Mouse (Mus musculus): Measurements from ENCODE around the gene Prrx1. TPM values are rescaled to one million over a fixed set of nuclear protein-coding genes. Genes with fewer than 3 reads are reported as not detected.

Gene Prrx1
- total and polyA plus RNA-seq, 2 experiments from 2014 or later, result 4.3 to 7.8 TPM

GRCm38 (mm10) chr1:163357733-163358132, 44.2 kb upstream of the Prrx1 start:
- no peak for TF ChIP-seq CTCF (IDR thresholded peaks at IDR 0.05)
- H3K4me1 ChIP-seq (ENCODE audit: insufficient read depth, low read length), result no peaks in the 10 kb centered on the region
- no peak overlapping the region for H3K27ac ChIP-seq (ENCODE audit: low read depth, low read length)
- no peak overlapping the region for H3K4me3 ChIP-seq (ENCODE audit: low read depth, low read length)
- H3K4me2 ChIP-seq (ENCODE audit: low read depth, low read length, poor library complexity, severe bottlenecking), result no peak overlapping the region
- no peak overlapping the region for H3K9ac ChIP-seq (replicated peaks; ENCODE audit: low read length, poor library complexity, severe bottlenecking)
- ATAC-seq (ENCODE audit: low FRiP score) (no peak), DNase-seq (ENCODE audit: low spot score) (no peak)
- WGBS, result 81% methylated on average over 6 of the region's 6 CpGs
- H3K36me3 ChIP-seq (ENCODE audit: insufficient read depth, low read length), result no peaks in the 10 kb centered on the region
- no peaks in the 10 kb centered on the region for H3K27me3 ChIP-seq (ENCODE audit: insufficient read depth, low read length)
- no peaks in the 10 kb centered on the region for H3K9me3 ChIP-seq (ENCODE audit: low read length)

- H3K9me3 ChIP-seq (ENCODE audit: low read length), result no peaks in the 10 kb centered on the region
- no peaks in the 10 kb centered on the region for H3K27me3 ChIP-seq (ENCODE audit: insufficient read depth, low read length)
- TF ChIP-seq CTCF (IDR thresholded peaks at IDR 0.05), result no peak
- H3K9ac ChIP-seq (replicated peaks; ENCODE audit: low read length, poor library complexity, severe bottlenecking), result no peak overlapping the region
- no peak overlapping the region for H3K4me3 ChIP-seq (ENCODE audit: low read depth, low read length)
- WGBS, result 85% methylated on average over 4 of the region's 4 CpGs
- no peaks in the 10 kb centered on the region for H3K4me1 ChIP-seq (ENCODE audit: insufficient read depth, low read length)
- H3K27ac ChIP-seq (ENCODE audit: low read depth, low read length), result no peak overlapping the region
- no peak overlapping the region for H3K4me2 ChIP-seq (ENCODE audit: low read depth, low read length, poor library complexity, severe bottlenecking)
- no peak for ATAC-seq (ENCODE audit: low FRiP score)
- H3K36me3 ChIP-seq (ENCODE audit: insufficient read depth, low read length), result no peaks in the 10 kb centered on the region
- DNase-seq (ENCODE audit: low spot score), result no peak
Measured at GRCm38 (mm10) chr1:163356167-163356566, 42.7 kb upstream of the Prrx1 start.

DNA sequence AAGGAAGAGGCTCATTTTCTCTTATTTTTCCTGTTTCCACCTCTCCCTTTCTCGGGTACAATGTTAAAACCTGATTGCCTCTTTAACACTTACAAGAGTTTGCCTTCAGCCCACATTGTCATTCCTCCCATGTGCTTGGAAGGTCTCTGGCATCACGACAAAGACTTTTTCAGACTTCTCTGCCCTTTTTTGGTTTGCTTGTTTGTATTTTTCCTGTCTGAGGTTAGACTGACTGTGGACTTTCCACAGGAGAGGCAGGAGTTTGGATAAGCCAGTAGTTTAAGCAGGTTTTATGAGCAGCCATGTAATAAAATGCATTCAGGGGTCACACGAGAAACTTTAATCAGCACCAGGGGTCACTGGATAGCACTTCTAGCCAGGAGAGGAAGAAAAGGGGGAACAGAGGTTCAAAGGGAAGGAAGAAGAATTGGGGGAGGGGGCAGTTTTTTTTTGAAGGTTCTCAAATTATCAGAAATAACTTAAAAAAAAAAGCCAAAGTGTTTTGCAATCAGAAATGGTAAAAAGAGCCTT, 42.2 kb upstream of the Prrx1 start:
- no peaks in the 10 kb centered on the region for H3K4me1 ChIP-seq (ENCODE audit: insufficient read depth, low read length)
- H3K9me3 ChIP-seq (ENCODE audit: low read length), result no peaks in the 10 kb centered on the region
- TF ChIP-seq CTCF (IDR thresholded peaks at IDR 0.05), result no peak
- H3K36me3 ChIP-seq (ENCODE audit: insufficient read depth, low read length), result no peaks in the 10 kb centered on the region
- H3K4me2 ChIP-seq (ENCODE audit: low read depth, low read length, poor library complexity, severe bottlenecking), result no peak overlapping the region
- H3K9ac ChIP-seq (replicated peaks; ENCODE audit: low read length, poor library complexity, severe bottlenecking), result no peak overlapping the region
- 50% methylated on average over 3 of the region's 3 CpGs for WGBS
- H3K27me3 ChIP-seq (ENCODE audit: insufficient read depth, low read length), result no peaks in the 10 kb centered on the region
- peak; percentile 10 for DNase-seq (ENCODE audit: low spot score)
- H3K4me3 ChIP-seq (ENCODE audit: low read depth, low read length), result no peak overlapping the region
- ATAC-seq (ENCODE audit: low FRiP score), result no peak
- H3K27ac ChIP-seq (ENCODE audit: low read depth, low read length), result no peak overlapping the region

GRCm38 (mm10) chr1:163350988-163351387, 37.5 kb upstream of the Prrx1 start:
- H3K4me1 ChIP-seq (ENCODE audit: insufficient read depth, low read length), result no peaks in the 10 kb centered on the region
- no peak for TF ChIP-seq CTCF (IDR thresholded peaks at IDR 0.05)
- WGBS, result 86% methylated on average over 3 of the region's 3 CpGs
- no peak overlapping the region for H3K4me2 ChIP-seq (ENCODE audit: low read depth, low read length, poor library complexity, severe bottlenecking)
- H3K9me3 ChIP-seq (ENCODE audit: low read length), result no peaks in the 10 kb centered on the region
- no peak overlapping the region for H3K4me3 ChIP-seq (ENCODE audit: low read depth, low read length)
- H3K27me3 ChIP-seq (ENCODE audit: insufficient read depth, low read length), result no peaks in the 10 kb centered on the region
- ATAC-seq (ENCODE audit: low FRiP score), result no peak
- H3K27ac ChIP-seq (ENCODE audit: low read depth, low read length), result no peak overlapping the region
- H3K9ac ChIP-seq (replicated peaks; ENCODE audit: low read length, poor library complexity, severe bottlenecking), result no peak overlapping the region
- no peaks in the 10 kb centered on the region for H3K36me3 ChIP-seq (ENCODE audit: insufficient read depth, low read length)
- no peak for DNase-seq (ENCODE audit: low spot score)

- Histone ChIP-seq H3K4me3 (ENCODE audit: low read depth, low read length) (no peak overlapping the region), H3K9me3 (ENCODE audit: low read length) (no peaks in the 10 kb centered on the region), H3K27ac (ENCODE audit: low read depth, low read length) (no peak overlapping the region), H3K9ac (replicated peaks; ENCODE audit: low read length, poor library complexity, severe bottlenecking) (no peak overlapping the region), H3K4me2 (ENCODE audit: low read depth, low read length, poor library complexity, severe bottlenecking) (no peak overlapping the region), H3K27me3 (ENCODE audit: insufficient read depth, low read length) (no peaks in the 10 kb centered on the region), H3K36me3 (ENCODE audit: insufficient read depth, low read length) (no peaks in the 10 kb centered on the region), H3K4me1 (ENCODE audit: insufficient read depth, low read length) (no peaks in the 10 kb centered on the region)
- DNase-seq (ENCODE audit: low spot score) (no peak), ATAC-seq (ENCODE audit: low FRiP score) (no peak)
- WGBS, result 83% methylated on average over 5 of the region's 5 CpGs
- TF ChIP-seq CTCF (IDR thresholded peaks at IDR 0.05), result no peak
Measured at GRCm38 (mm10) chr1:163345541-163345940, 32.0 kb upstream of the Prrx1 start.

GRCm38 (mm10) chr1:163344931-163345330, 31.4 kb upstream of the Prrx1 start:
- H3K27ac ChIP-seq (ENCODE audit: low read depth, low read length), result no peak overlapping the region
- no peaks in the 10 kb centered on the region for H3K36me3 ChIP-seq (ENCODE audit: insufficient read depth, low read length)
- no peak overlapping the region for H3K9ac ChIP-seq (replicated peaks; ENCODE audit: low read length, poor library complexity, severe bottlenecking)
- H3K9me3 ChIP-seq (ENCODE audit: low read length), result no peaks in the 10 kb centered on the region
- no peak for ATAC-seq (ENCODE audit: low FRiP score)
- no peak for DNase-seq (ENCODE audit: low spot score)
- H3K4me2 ChIP-seq (ENCODE audit: low read depth, low read length, poor library complexity, severe bottlenecking), result no peak overlapping the region
- H3K4me1 ChIP-seq (ENCODE audit: insufficient read depth, low read length), result no peaks in the 10 kb centered on the region
- no peak overlapping the region for H3K4me3 ChIP-seq (ENCODE audit: low read depth, low read length)
- WGBS, result 32% methylated on average over 1 of the region's 1 CpGs
- TF ChIP-seq CTCF (IDR thresholded peaks at IDR 0.05), result peak; percentile 20; the same call in 1 of the 2 replicates
- H3K27me3 ChIP-seq (ENCODE audit: insufficient read depth, low read length), result no peaks in the 10 kb centered on the region
